Mouse (Mus musculus) CH12.LX (cell line): ENCODE results near the gene Fndc4. TPM values are rescaled to one million over a fixed set of nuclear protein-coding genes. Genes with fewer than 3 reads are reported as not detected.

Experiments
- DNase-seq: peaks from one replicate; pipeline ENCODE4 v3.0.0-alpha.2; 2013; ENCODE audit errors: extremely low read depth
- H3K27ac ChIP-seq: 2 replicates; pipeline ENCODE4 v1.5.1; 2012; ENCODE audit warnings: low read depth, mild to moderate bottlenecking, control low read depth, moderate library complexity; ENCODE audit not compliant: insufficient read depth
- H3K27me3 ChIP-seq: replicated peaks from 2 replicates; pipeline ENCODE3; 2012; ENCODE audit warnings: inconsistent platforms
- H3K36me3 ChIP-seq, 2 experiments: replicated peaks in 1 of 2; 2 replicates each; pipeline versions ENCODE3 to v1.6.1; 2012; ENCODE audit warnings: inconsistent platforms in 1 of 2, low read length in 1 of 2, mild to moderate bottlenecking in 1 of 2, mixed read lengths in 1 of 2, moderate library complexity in 1 of 2; ENCODE audit not compliant: control insufficient read depth in 1 of 2, insufficient read depth in 1 of 2
- H3K4me1 ChIP-seq, 2 experiments: 2 replicates each; pipeline ENCODE4 v1.6.1; 2012; ENCODE audit warnings: inconsistent platforms in 1 of 2, moderate library complexity in 1 of 2; ENCODE audit not compliant: insufficient read depth in 2 of 2, control insufficient read depth in 1 of 2
- H3K4me2 ChIP-seq: 2 replicates; pipeline ENCODE4 v1.6.1; 2012; ENCODE audit warnings: low read depth, mild to moderate bottlenecking, control low read depth; ENCODE audit not compliant: poor library complexity, insufficient read depth, severe bottlenecking
- H3K4me3 ChIP-seq, 3 experiments: fragments of 150-350 bp in 1 of 3; sonication (generic) in 1 of 3; replicated peaks in 1 of 3; 2 replicates each; pipeline versions ENCODE3 to v1.5.1; 2011 to 2012; ENCODE audit warnings: low read depth in 2 of 3, low read length in 2 of 3, mild to moderate bottlenecking in 2 of 3, moderate library complexity in 2 of 3, control low read depth in 1 of 3, improper control_type of control experiment in 1 of 3, inconsistent platforms in 1 of 3, mixed read lengths in 1 of 3; ENCODE audit not compliant: poor library complexity in 1 of 3
- H3K79me2 ChIP-seq: replicated peaks from 2 replicates; pipeline ENCODE4 v1.6.1; 2012; ENCODE audit warnings: mild to moderate bottlenecking, moderate library complexity; ENCODE audit not compliant: control insufficient read depth, poor library complexity, insufficient read depth, severe bottlenecking; ENCODE audit errors: extremely low read depth
- H3K9ac ChIP-seq: 2 replicates; pipeline ENCODE4 v1.6.1; 2012; ENCODE audit warnings: low read depth, mild to moderate bottlenecking, control low read depth, moderate library complexity; ENCODE audit not compliant: insufficient read depth
- H3K9me3 ChIP-seq: replicated peaks from 2 replicates; pipeline ENCODE3; 2012; ENCODE audit warnings: low read length, inconsistent platforms, mixed read lengths
- CHD1 ChIP-seq: IDR thresholded peaks from 2 replicates; pipeline ENCODE4 v1.6.1; 2012; ENCODE audit warnings: low read depth, low read length, improper control_type of control experiment, inconsistent platforms
- CHD2 ChIP-seq: IDR thresholded peaks from 2 replicates; pipeline ENCODE4 v1.6.1; 2011; ENCODE audit warnings: low read length, improper control_type of control experiment
- CTCF ChIP-seq, 2 experiments: IDR thresholded peaks in 1 of 2; conservative IDR thresholded peaks in 1 of 2; 2 replicates each; pipeline ENCODE4 v1.5.1; 2011 to 2012; ENCODE audit warnings: low read depth in 2 of 2, low read length in 2 of 2, improper control_type of control experiment in 1 of 2, inconsistent platforms in 1 of 2, mild to moderate bottlenecking in 1 of 2, moderate library complexity in 1 of 2
- E2F4 ChIP-seq: IDR thresholded peaks from 2 replicates; pipeline ENCODE4 v1.6.1; 2011; ENCODE audit warnings: low read depth, low read length, improper control_type of control experiment; ENCODE audit not compliant: insufficient replicate concordance
- ETS1 ChIP-seq: conservative IDR thresholded peaks from 2 replicates; pipeline ENCODE4 v1.6.1; 2012; ENCODE audit warnings: low read depth, mild to moderate bottlenecking, inconsistent platforms, low read length, improper control_type of control experiment, moderate library complexity
- GABPA ChIP-seq: IDR thresholded peaks from 2 replicates; pipeline ENCODE4 v1.6.1; 2012; ENCODE audit warnings: low read depth, low read length, improper control_type of control experiment, inconsistent platforms; ENCODE audit not compliant: insufficient replicate concordance
- HCFC1 ChIP-seq: IDR thresholded peaks from 2 replicates; pipeline ENCODE4 v1.6.1; 2012; ENCODE audit warnings: low read depth, mild to moderate bottlenecking, inconsistent platforms, low read length, improper control_type of control experiment
- JUN ChIP-seq: IDR thresholded peaks from 2 replicates; pipeline ENCODE4 v1.6.1; 2011; ENCODE audit warnings: low read depth, mild to moderate bottlenecking, low read length, improper control_type of control experiment, moderate library complexity; ENCODE audit not compliant: insufficient read depth
- JUND ChIP-seq: conservative IDR thresholded peaks from 2 replicates; pipeline ENCODE4 v1.6.1; 2011; ENCODE audit warnings: low read depth, low read length, improper control_type of control experiment
- MAX ChIP-seq: IDR thresholded peaks from 2 replicates; pipeline ENCODE4 v1.6.1; 2011; ENCODE audit warnings: low read length, improper control_type of control experiment
- MAZ ChIP-seq: IDR thresholded peaks from 2 replicates; pipeline ENCODE4 v1.6.1; 2012; ENCODE audit warnings: low read depth, mild to moderate bottlenecking, inconsistent platforms, low read length, improper control_type of control experiment, moderate library complexity
- MEF2A ChIP-seq: IDR thresholded peaks from 2 replicates; pipeline ENCODE4 v1.6.1; 2014; ENCODE audit warnings: low read depth, mild to moderate bottlenecking, inconsistent platforms, low read length, improper control_type of control experiment, borderline replicate concordance
- MXI1 ChIP-seq: IDR thresholded peaks from 2 replicates; pipeline ENCODE4 v1.6.1; 2011; ENCODE audit warnings: mild to moderate bottlenecking, low read depth, low read length, improper control_type of control experiment
- NELFE ChIP-seq: IDR thresholded peaks from 2 replicates; pipeline ENCODE4 v1.6.1; 2011; ENCODE audit warnings: low read depth, low read length, improper control_type of control experiment
- POLR2AphosphoS2 ChIP-seq: IDR thresholded peaks from 2 replicates; pipeline ENCODE4 v1.6.1; 2011; ENCODE audit warnings: low read depth, low read length, improper control_type of control experiment
- RAD21 ChIP-seq: IDR thresholded peaks from 2 replicates; pipeline ENCODE4 v1.6.1; 2011; ENCODE audit warnings: low read depth, mild to moderate bottlenecking, low read length, improper control_type of control experiment, moderate library complexity
- RCOR1 ChIP-seq: conservative IDR thresholded peaks from 2 replicates; pipeline ENCODE4 v1.6.1; 2012; ENCODE audit warnings: low read depth, mild to moderate bottlenecking, inconsistent platforms, low read length, improper control_type of control experiment
- SIN3A ChIP-seq: IDR thresholded peaks from 2 replicates; pipeline ENCODE4 v1.6.1; 2012; ENCODE audit warnings: low read length, improper control_type of control experiment, inconsistent platforms
- TCF12 ChIP-seq: IDR thresholded peaks from 2 replicates; pipeline ENCODE4 v1.6.1; 2014; ENCODE audit warnings: low read depth, mild to moderate bottlenecking, inconsistent platforms, low read length, improper control_type of control experiment
- UBTF ChIP-seq: IDR thresholded peaks from 2 replicates; pipeline ENCODE4 v1.6.1; 2012; ENCODE audit warnings: low read depth, mild to moderate bottlenecking, inconsistent platforms, low read length, improper control_type of control experiment, moderate library complexity
- USF1 ChIP-seq: IDR thresholded peaks from 2 replicates; pipeline ENCODE4 v1.6.1; 2014; ENCODE audit warnings: low read depth, mild to moderate bottlenecking, inconsistent platforms, low read length, improper control_type of control experiment
- USF2 ChIP-seq: conservative IDR thresholded peaks from 2 replicates; pipeline ENCODE4 v1.6.1; 2011; ENCODE audit warnings: low read depth, low read length, improper control_type of control experiment
- ZC3H11A ChIP-seq: IDR thresholded peaks from 2 replicates; pipeline ENCODE4 v1.6.1; 2012; ENCODE audit warnings: low read depth, mild to moderate bottlenecking, inconsistent platforms, low read length, improper control_type of control experiment
- ZKSCAN1 ChIP-seq: IDR thresholded peaks from 2 replicates; pipeline ENCODE4 v1.6.1; 2012; ENCODE audit warnings: low read depth, inconsistent platforms, low read length, improper control_type of control experiment, borderline replicate concordance
- dilution Hi-C: fragments of 300-500 bp; cut with MboI; formaldehyde crosslinking; loops from 2 replicates; pipeline ENCODE4 v1.14.3; 2020; ENCODE audit warnings: low sequenced_read_pairs; ENCODE audit not compliant: extremely low pct_unique_long_range_greater_than_20kb, extremely low pct_ligation_motif_present
- in situ Hi-C: fragments of 300-500 bp; cut with MboI; formaldehyde crosslinking; loops from 3 replicates; pipeline ENCODE4 v1.14.3; 2019; ENCODE audit warnings: low sequenced_read_pairs, low pct_ligation_motif_present, low pct_unique_long_range_greater_than_20kb, mixed read lengths
- polyA plus RNA-seq: library from polyadenylated mRNA; unstranded; fragments of >175 nt; gene quantifications from 2 replicates; pipeline ENCODE4 v1.2.1, GENCODE M21; 2012; ENCODE audit warnings: low read depth; ENCODE audit not compliant: insufficient read length
- total RNA-seq, 2 experiments: library from RNA; depleted of rRNA; stranded (reverse); fragments of 300-350 nt in 1 of 2; fragments of >200 nt in 1 of 2; gene quantifications; 2 replicates each; pipeline ENCODE4 v1.2.3; 2012 to 2014

The Fndc4 gene
- total and polyA plus RNA-seq, 3 experiments = 0.13 TPM; not detected in 2

GRCm38 (mm10) chr5:31267686-31268085, 28.2 kb downstream of the Fndc4 start:
- no peak overlapping the region for H3K27ac ChIP-seq
- no peak overlapping the region for H3K4me3 ChIP-seq
- in situ Hi-C loops = no loop called here
- dilution Hi-C loops = no loop called here
- H3K79me2 ChIP-seq = no peaks in the 10 kb centered on the region
- peaks cover 4% of the 10 kb centered on the region for H3K9me3 ChIP-seq
- peaks cover 35 to 74% of the 10 kb centered on the region in 2 experiments for H3K36me3 ChIP-seq
- no peaks in the 10 kb centered on the region for H3K27me3 ChIP-seq
- no peak for DNase-seq
- H3K4me2 ChIP-seq = no peak overlapping the region
- no peaks in the 10 kb centered on the region for H3K4me1 ChIP-seq
- TF ChIP-seq ZKSCAN1 (no peak), POLR2AphosphoS2 (no peak), SIN3A (no peak), USF1 (no peak), MAX (no peak), RCOR1 (no peak), JUN (no peak), HCFC1 (no peak), MXI1 (no peak), RAD21 (no peak), USF2 (no peak), CHD1 (no peak)
- no peak overlapping the region for H3K9ac ChIP-seq

- peaks cover 35 to 78% of the 10 kb centered on the region in 2 experiments for H3K36me3 ChIP-seq
Measured at GRCm38 (mm10) chr5:31266101-31266500, 29.8 kb downstream of the Fndc4 start.

More at GRCm38 (mm10) chr5:31266101-31266500, 29.8 kb downstream of the Fndc4 start:
- no peaks in the 10 kb centered on the region for H3K4me1 ChIP-seq
- peaks cover 4% of the 10 kb centered on the region for H3K9me3 ChIP-seq
- in situ Hi-C loops = no loop called here
- no peaks in the 10 kb centered on the region for H3K79me2 ChIP-seq
- TF ChIP-seq MEF2A = no peak
- TF ChIP-seq ZC3H11A = no peak
- no peak for TF ChIP-seq NELFE
- TF ChIP-seq CHD2 = no peak
- TF ChIP-seq GABPA = no peak
- TF ChIP-seq JUND = no peak
- TF ChIP-seq MAX = no peak
- no peak for TF ChIP-seq ETS1
- no peak for TF ChIP-seq UBTF
- TF ChIP-seq POLR2AphosphoS2 = no peak
- no peak for TF ChIP-seq MAZ
- no peak for TF ChIP-seq TCF12
- no peak for TF ChIP-seq E2F4
- no peak for TF ChIP-seq CTCF (conservative IDR thresholded peaks at IDR 0.05 in 1 of 2, IDR thresholded peaks at IDR 0.05 in 1 of 2; ENCODE audit: low read depth in 2 of 2, low read length in 2 of 2)
- no peak for TF ChIP-seq JUN
- TF ChIP-seq USF2 = no peak
- H3K9ac ChIP-seq = no peak overlapping the region
- H3K27ac ChIP-seq = no peak overlapping the region
- dilution Hi-C loops = no loop called here
- H3K4me2 ChIP-seq = no peak overlapping the region
- no peaks in the 10 kb centered on the region for H3K27me3 ChIP-seq
- no peak for DNase-seq
- H3K4me3 ChIP-seq = no peak overlapping the region
